8 mouse cellular contexts compared by ENCODE assay signal in the genomic region with DNA sequence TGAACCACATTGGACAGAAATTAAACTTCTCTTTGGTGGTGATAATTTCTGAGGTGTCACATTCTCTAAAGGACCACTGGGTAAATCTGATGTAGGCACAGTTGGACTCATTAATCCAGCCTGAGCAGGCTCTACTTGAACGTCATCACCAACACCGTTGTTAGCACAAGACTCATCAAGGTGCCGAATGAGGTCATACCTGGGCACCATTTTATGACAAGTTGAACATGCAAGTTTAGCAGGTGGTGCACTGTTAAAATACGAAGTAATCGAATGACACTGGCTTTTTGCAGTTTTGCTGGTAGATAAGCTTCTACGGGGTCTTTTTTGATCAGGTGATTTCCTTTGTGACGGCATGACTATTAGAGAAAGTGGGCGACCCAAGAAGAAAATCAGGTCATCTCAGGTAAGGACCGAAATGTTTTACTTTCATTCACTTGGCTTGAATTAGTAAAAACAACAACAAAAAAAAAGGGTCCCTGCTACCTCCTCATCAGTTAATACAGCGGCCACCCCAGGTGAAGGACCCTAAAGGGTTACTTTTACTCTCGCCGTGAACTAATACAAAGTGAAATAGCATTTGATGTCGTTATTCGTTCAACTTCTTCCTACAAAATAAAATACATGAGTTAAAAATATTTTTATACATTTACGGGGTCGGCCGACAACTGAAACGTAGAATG. TPM values are rescaled to one million over a fixed set of nuclear protein-coding genes. Genes with fewer than 3 reads are reported as not detected.
DNase-seq lines count a peak whose midpoint lies in the region; ATAC-seq and TF ChIP-seq lines count a peak whose summit lies in the region.

No protein-coding gene starts in this region.

- TF ChIP-seq CTCF in layer of hippocampus, adult 2 months (conservative IDR thresholded peaks at IDR 0.05) = no peak

- H3K9me3 ChIP-seq in hindbrain, embryonic 13.5 days = no peaks in the 10 kb centered on the region
- H3K9me3 ChIP-seq in midbrain, embryonic 11.5 days (ENCODE audit: control insufficient read depth, low read length) = no peaks in the 10 kb centered on the region

- WGBS in hindbrain, embryonic 13.5 days = 17% methylated on average over 18 of the region's 18 CpGs
- WGBS in midbrain, embryonic 11.5 days = 16% methylated on average over 18 of the region's 18 CpGs

- H3K36me3 ChIP-seq in hindbrain, embryonic 13.5 days = peaks cover 36% of the 10 kb centered on the region
- H3K36me3 ChIP-seq in midbrain, embryonic 11.5 days (ENCODE audit: control insufficient read depth, insufficient read depth, low read length) = peaks cover 15% of the 10 kb centered on the region

- ATAC-seq in hindbrain, embryonic 13.5 days (ENCODE audit: low FRiP score) = peak; percentile 60
- ATAC-seq in midbrain, embryonic 11.5 days (ENCODE audit: low FRiP score) = peak; percentile 39; the same call in 1 of the 2 replicates

- intact Hi-C loops in left cerebral cortex, postnatal 25 days (cut with DNase I) = loop anchor here (5.0 kb wide), 1 partner anchor 369 kb away; no protein-coding TSS in a partner anchor

- H3K27ac ChIP-seq in layer of hippocampus, adult 2 months = peak overlapping the region; percentile 95
- H3K27ac ChIP-seq in brown adipose tissue, adult 24 weeks (replicated peaks; ENCODE audit: low read depth, low read length) = peak overlapping the region; percentile 86
- H3K27ac ChIP-seq in hindbrain, embryonic 13.5 days = peak overlapping the region; percentile 92
- peak overlapping the region; percentile 90 for H3K27ac ChIP-seq in midbrain, embryonic 11.5 days (ENCODE audit: low read depth, low read length)

- peak overlapping the region; percentile 63 for H3K4me2 ChIP-seq in hindbrain, embryonic 13.5 days
- peak overlapping the region; percentile 50 for H3K4me2 ChIP-seq in midbrain, embryonic 11.5 days

- H3K4me3 ChIP-seq in layer of hippocampus, adult 2 months = peak overlapping the region; percentile 79
- peak overlapping the region; percentile 85 for H3K4me3 ChIP-seq in brown adipose tissue, adult 24 weeks (ENCODE audit: insufficient read depth, low read depth, low read length)
- peak overlapping the region; percentile 66 for H3K4me3 ChIP-seq in hindbrain, embryonic 13.5 days
- peak overlapping the region; percentile 60 for H3K4me3 ChIP-seq in midbrain, embryonic 11.5 days (ENCODE audit: low read depth, low read length)

- H3K27me3 ChIP-seq in hindbrain, embryonic 13.5 days = no peaks in the 10 kb centered on the region
- H3K27me3 ChIP-seq in midbrain, embryonic 11.5 days (ENCODE audit: control insufficient read depth, insufficient read depth, low read length) = no peaks in the 10 kb centered on the region

- peak overlapping the region; percentile 77 for H3K9ac ChIP-seq in hindbrain, embryonic 13.5 days
- H3K9ac ChIP-seq in midbrain, embryonic 11.5 days (ENCODE audit: low read length) = peak overlapping the region; percentile 80

- no peak for DNase-seq in layer of hippocampus, adult 2 months (ENCODE audit: low spot score in 2 of 2)
- no peak for DNase-seq in layer of hippocampus, adult 18-20 months (ENCODE audit: low spot score in 2 of 2)
- DNase-seq in midbrain, embryonic 11.5 days (ENCODE audit: low spot score, missing footprints) = no peak
- no peak for DNase-seq in adrenal gland, postnatal 4 days (ENCODE audit: low spot score in 2 of 2)
- DNase-seq in left cerebral cortex, postnatal 25 days (ENCODE audit: low spot score in 2 of 2) = no peak
- no peak for DNase-seq in kidney, adult 18-20 months

- peaks cover 5% of the 10 kb centered on the region; the same call in 1 of the 2 replicates for H3K4me1 ChIP-seq in brown adipose tissue, adult 24 weeks (ENCODE audit: control insufficient read depth, insufficient read depth, insufficient read length, low read length)
- peaks cover 16% of the 10 kb centered on the region for H3K4me1 ChIP-seq in hindbrain, embryonic 13.5 days (replicated peaks)
- H3K4me1 ChIP-seq in midbrain, embryonic 11.5 days (ENCODE audit: control insufficient read depth, insufficient read depth, low read length) = 0 out of 2 replicates have a peak, but pooled peaks cover 3% of the 10 kb centered on the region

RNA-seq across cellular contexts. Expression of a gene that starts 0.6 kb away (rescaled TPM):
- 10 to 100 TPM; 13.3 to 14.0 TPM for total RNA-seq in layer of hippocampus, adult 2 months (2021)
- total RNA-seq in layer of hippocampus, adult 18-20 months (2021) = 10 to 100 TPM; 11.4 to 12.1 TPM
- polyA plus RNA-seq in brown adipose tissue, adult 24 weeks (2012; ENCODE audit: insufficient read depth, insufficient read length, missing spikeins) = 2.3 and 3.0 TPM in 2 replicates
- 7.8 and 9.1 TPM in 2 replicates for polyA plus RNA-seq in hindbrain, embryonic 13.5 days (2015; fragmentation: Nextera tagmentation; extraction: Ambion mirVana)
- 5.8 and 6.8 TPM in 2 replicates for polyA plus RNA-seq in midbrain, embryonic 11.5 days (2014; fragmentation: Nextera tagmentation; extraction: Ambion mirVana)
- total RNA-seq in adrenal gland, postnatal 4 days (2021) = 10 to 100 TPM; 15.4 to 16.1 TPM
- 1 to 10 TPM; 9.4 to 10.0 TPM for total RNA-seq in left cerebral cortex, postnatal 25 days (2021)

RNA-seq across cellular contexts. Expression of a gene that starts 18.8 kb away (rescaled TPM):
- 10 to 100 TPM; 22.9 to 26.1 TPM for total RNA-seq in layer of hippocampus, adult 2 months (2021)
- 10 to 100 TPM; 21.1 to 25.2 TPM for total RNA-seq in layer of hippocampus, adult 18-20 months (2021)
- polyA plus RNA-seq in brown adipose tissue, adult 24 weeks (2012; ENCODE audit: insufficient read depth, insufficient read length, missing spikeins) = 16.9 and 19.6 TPM in 2 replicates
- polyA plus RNA-seq in hindbrain, embryonic 13.5 days (2015; fragmentation: Nextera tagmentation; extraction: Ambion mirVana) = 27.9 and 28.8 TPM in 2 replicates
- polyA plus RNA-seq in midbrain, embryonic 11.5 days (2014; fragmentation: Nextera tagmentation; extraction: Ambion mirVana) = 57.2 and 61.0 TPM in 2 replicates
- 10 to 100 TPM; 27.5 to 31.1 TPM for total RNA-seq in adrenal gland, postnatal 4 days (2021)
- 10 to 100 TPM; 17.7 to 18.2 TPM for total RNA-seq in left cerebral cortex, postnatal 25 days (2021)

RNA-seq across cellular contexts. Expression of a gene that starts 19.1 kb away (rescaled TPM):
- total RNA-seq in layer of hippocampus, adult 2 months (2021) = 10 to 100 TPM; 50.0 to 51.5 TPM
- total RNA-seq in layer of hippocampus, adult 18-20 months (2021) = 10 to 100 TPM; 49.2 to 57.9 TPM
- 415 and 427 TPM in 2 replicates for polyA plus RNA-seq in brown adipose tissue, adult 24 weeks (2012; ENCODE audit: insufficient read depth, insufficient read length, missing spikeins)
- 41.8 and 53.3 TPM in 2 replicates for polyA plus RNA-seq in hindbrain, embryonic 13.5 days (2015; fragmentation: Nextera tagmentation; extraction: Ambion mirVana)
- 43.2 and 45.6 TPM in 2 replicates for polyA plus RNA-seq in midbrain, embryonic 11.5 days (2014; fragmentation: Nextera tagmentation; extraction: Ambion mirVana)
- 10 to 100 TPM; 59.1 to 64.7 TPM for total RNA-seq in adrenal gland, postnatal 4 days (2021)
- total RNA-seq in left cerebral cortex, postnatal 25 days (2021) = 10 to 100 TPM; 47.3 to 47.4 TPM
